Mouse (Mus musculus) neural tube, embryonic 13.5 days (tissue): ENCODE measurements around the gene Nes. TPM values are rescaled to one million over a fixed set of nuclear protein-coding genes. Genes with fewer than 3 reads are reported as not detected.

Source experiments
- ATAC-seq: fragments of 200-750 bp; cut with Nextera tagmentation; 2 replicates; pipeline ENCODE4 v1.8.0; 2017; ENCODE audit warnings: low read depth, mild to moderate bottlenecking, moderate TSS enrichment, moderate library complexity
- H3K27ac ChIP-seq: fragments of 300-500 bp; sonication (generic); replicated peaks from 2 replicates; pipeline ENCODE4 v1.5.1; 2015; ENCODE audit warnings: moderate library complexity, mild to moderate bottlenecking, inconsistent platforms
- H3K27me3 ChIP-seq: fragments of 300-500 bp; sonication (generic); 2 replicates; pipeline ENCODE4 v1.6.1; 2015; ENCODE audit warnings: mild to moderate bottlenecking, inconsistent platforms
- H3K36me3 ChIP-seq: fragments of 300-500 bp; sonication (generic); 2 replicates; pipeline ENCODE4 v1.6.1; 2015; ENCODE audit warnings: mild to moderate bottlenecking, inconsistent platforms
- H3K4me1 ChIP-seq: fragments of 300-500 bp; sonication (generic); replicated peaks from 2 replicates; pipeline ENCODE4 v1.6.1; 2015; ENCODE audit warnings: inconsistent platforms
- H3K4me2 ChIP-seq: fragments of 300-500 bp; sonication (generic); 2 replicates; pipeline ENCODE4 v1.6.1; 2015; ENCODE audit warnings: inconsistent platforms, mild to moderate bottlenecking, moderate library complexity
- H3K4me3 ChIP-seq: fragments of 300-500 bp; sonication (generic); 2 replicates; pipeline ENCODE4 v1.5.1; 2015; ENCODE audit warnings: mild to moderate bottlenecking, inconsistent platforms
- H3K9ac ChIP-seq: fragments of 300-500 bp; sonication (generic); 2 replicates; pipeline ENCODE4 v1.6.1; 2015; ENCODE audit warnings: moderate library complexity, mild to moderate bottlenecking, inconsistent platforms
- H3K9me3 ChIP-seq: fragments of 300-500 bp; sonication (generic); 2 replicates; pipeline ENCODE4 v1.6.1; 2016; ENCODE audit warnings: inconsistent platforms
- WGBS: fragments of 180-500 bp; shearing (Covaris S2); methylation state at CpG from one replicate; pipeline ENCODE4 v1.1.7; 2015; 5-methylcytosine and 5-hydroxymethylcytosine counted together
- polyA plus RNA-seq: library from polyadenylated mRNA; unstranded; fragments of >200 nt; fragmentation: Nextera tagmentation; extraction: Ambion mirVana; gene quantifications from 2 replicates; pipeline ENCODE4 v1.2.1, GENCODE M21; 2015

Nes gene
- polyA plus RNA-seq, 1 experiment from 2014 or later = 44.1 TPM

GRCm38 (mm10) chr3:87987633-87988032, 16.8 kb downstream of the Nes start:
- Histone ChIP-seq H3K27me3 (peaks cover 40% of the 10 kb centered on the region), H3K4me3 (peak overlapping the region; percentile 34), H3K9ac (peak overlapping the region; percentile 66), H3K4me1 (peaks cover 58% of the 10 kb centered on the region), H3K36me3 (no peaks in the 10 kb centered on the region), H3K27ac (peak overlapping the region; percentile 65), H3K9me3 (no peaks in the 10 kb centered on the region), H3K4me2 (peak overlapping the region; percentile 74)
- 1% methylated on average over 15 of the region's 15 CpGs for WGBS
- ATAC-seq = peak; percentile 81

DNA sequence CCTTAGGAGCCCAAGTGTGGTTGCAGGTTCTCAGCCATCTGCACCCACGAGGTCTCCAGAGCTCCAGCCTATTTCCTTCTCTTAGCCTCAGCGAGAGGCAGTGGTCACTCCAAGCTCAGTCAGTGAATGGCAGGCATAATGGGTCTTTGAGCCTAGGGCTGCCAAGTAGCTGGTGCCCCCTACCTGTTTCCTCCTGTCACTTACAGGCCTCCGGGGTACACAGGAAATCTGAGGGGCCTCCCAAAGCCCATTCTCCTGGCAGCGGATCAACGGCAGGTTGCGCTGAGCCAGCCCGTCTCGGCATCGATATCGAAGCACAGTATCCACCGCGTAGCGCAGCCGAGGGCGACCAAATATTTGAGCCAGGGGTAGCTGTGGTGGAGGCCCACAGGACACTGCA, 17.2 kb downstream of the Nes start:
- peak overlapping the region; percentile 74 for H3K4me2 ChIP-seq
- no peaks in the 10 kb centered on the region for H3K36me3 ChIP-seq
- 9% methylated on average over 15 of the region's 15 CpGs for WGBS
- H3K27me3 ChIP-seq = peaks cover 44% of the 10 kb centered on the region
- peak overlapping the region; percentile 66 for H3K9ac ChIP-seq
- ATAC-seq = peak; percentile 7; the same call in 1 of the 2 replicates
- peak overlapping the region; percentile 65 for H3K27ac ChIP-seq
- peaks cover 54% of the 10 kb centered on the region for H3K4me1 ChIP-seq
- H3K4me3 ChIP-seq = peak overlapping the region; percentile 34
- no peaks in the 10 kb centered on the region for H3K9me3 ChIP-seq

GRCm38 (mm10) chr3:87989935-87990334, 19.1 kb downstream of the Nes start:
- no peak overlapping the region for H3K4me2 ChIP-seq
- H3K27me3 ChIP-seq = peaks cover 63% of the 10 kb centered on the region
- ATAC-seq = no peak
- 44% methylated on average over 10 of the region's 10 CpGs for WGBS
- no peak overlapping the region for H3K27ac ChIP-seq
- H3K36me3 ChIP-seq = no peaks in the 10 kb centered on the region
- peaks cover 35% of the 10 kb centered on the region for H3K4me1 ChIP-seq
- H3K9me3 ChIP-seq = no peaks in the 10 kb centered on the region
- H3K9ac ChIP-seq = no peak overlapping the region
- no peak overlapping the region for H3K4me3 ChIP-seq

DNA sequence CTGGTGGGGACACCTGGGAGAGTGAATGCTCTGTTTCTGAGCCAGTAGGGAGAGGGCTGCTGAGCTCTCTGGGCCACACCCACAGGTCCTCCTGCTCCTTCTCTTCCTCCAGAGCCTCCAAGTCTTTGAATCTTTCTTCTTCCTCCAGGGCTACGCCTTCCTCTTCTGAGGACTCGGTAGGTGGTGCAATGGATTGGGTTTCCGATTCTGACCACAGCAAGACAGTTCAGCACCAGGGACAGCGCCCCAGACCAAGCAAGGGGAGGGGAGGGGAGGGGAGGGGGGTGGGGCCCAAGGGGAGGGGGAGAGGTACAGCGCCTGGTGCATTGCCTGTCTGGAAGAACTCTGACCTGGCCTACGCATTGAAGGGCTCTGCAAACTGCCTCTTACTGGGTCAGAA, 22.6 kb downstream of the Nes start:
- ATAC-seq = no peak
- whole genome bisulfite sequencing = 11% methylated on average over 5 of the region's 6 CpGs
- Histone ChIP-seq H3K4me1 (peaks cover 17% of the 10 kb centered on the region), H3K4me2 (no peak overlapping the region), H3K27me3 (peaks cover 95% of the 10 kb centered on the region), H3K4me3 (no peak overlapping the region), H3K9me3 (no peaks in the 10 kb centered on the region), H3K36me3 (no peaks in the 10 kb centered on the region), H3K9ac (no peak overlapping the region), H3K27ac (no peak overlapping the region)

- 33% methylated on average over 11 of the region's 11 CpGs for WGBS
- H3K36me3 ChIP-seq = no peaks in the 10 kb centered on the region
- peaks cover 30% of the 10 kb centered on the region for H3K4me1 ChIP-seq
- peaks cover 95% of the 10 kb centered on the region for H3K27me3 ChIP-seq
- H3K9ac ChIP-seq = no peak overlapping the region
- no peak for ATAC-seq
- no peaks in the 10 kb centered on the region for H3K9me3 ChIP-seq
- H3K4me3 ChIP-seq = no peak overlapping the region
- H3K4me2 ChIP-seq = no peak overlapping the region
- H3K27ac ChIP-seq = no peak overlapping the region
Measured at GRCm38 (mm10) chr3:87995331-87995730, 24.5 kb downstream of the Nes start.

DNA sequence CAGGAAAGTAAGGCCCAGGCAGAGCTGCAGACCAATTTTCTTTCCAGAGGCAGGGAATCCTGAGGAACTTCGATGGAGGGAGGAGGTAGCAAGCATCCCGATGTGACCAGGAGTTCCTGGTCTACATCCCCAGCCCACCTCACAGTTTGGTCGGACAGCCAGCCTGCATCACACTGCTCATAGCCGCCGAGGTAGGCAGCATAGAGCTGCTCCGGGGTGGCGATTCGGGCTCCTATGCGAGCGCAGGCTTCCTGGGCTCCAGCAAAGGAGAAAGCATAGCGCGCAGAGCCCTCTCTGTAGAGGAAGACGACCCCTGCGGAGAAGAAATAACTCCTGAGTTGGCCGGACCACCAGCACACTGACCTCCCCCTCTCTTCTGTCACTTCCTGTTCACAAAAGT, 25.5 kb downstream of the Nes start:
- Histone ChIP-seq H3K9me3 (no peaks in the 10 kb centered on the region), H3K4me3 (peak overlapping the region; percentile 41), H3K9ac (peak overlapping the region; percentile 69), H3K27me3 (peaks cover 99% of the 10 kb centered on the region), H3K27ac (no peak overlapping the region), H3K4me2 (peak overlapping the region; percentile 72), H3K4me1 (peaks cover 36% of the 10 kb centered on the region), H3K36me3 (no peaks in the 10 kb centered on the region)
- ATAC-seq = no peak
- 1% methylated on average over 15 of the region's 15 CpGs for WGBS

- Histone ChIP-seq H3K27me3 (peaks cover 99% of the 10 kb centered on the region), H3K27ac (no peak overlapping the region), H3K9me3 (no peaks in the 10 kb centered on the region), H3K4me1 (peaks cover 41% of the 10 kb centered on the region), H3K4me2 (peak overlapping the region; percentile 72), H3K4me3 (peak overlapping the region; percentile 41), H3K36me3 (no peaks in the 10 kb centered on the region), H3K9ac (peak overlapping the region; percentile 69)
- no peak for ATAC-seq
- WGBS = under 1% methylated on average over 49 of the region's 49 CpGs
Measured at GRCm38 (mm10) chr3:87996971-87997614, 26.2 kb downstream of the Nes start.

GRCm38 (mm10) chr3:87998747-87999146, 27.9 kb downstream of the Nes start:
- Histone ChIP-seq H3K9ac (peak overlapping the region; percentile 64; the same call in 1 of the 2 replicates), H3K4me1 (peaks cover 49% of the 10 kb centered on the region), H3K36me3 (no peaks in the 10 kb centered on the region), H3K27ac (peak overlapping the region; percentile 56; the same call in 1 of the 2 replicates), H3K4me2 (peak overlapping the region; percentile 72), H3K27me3 (peaks cover 100% of the 10 kb centered on the region), H3K4me3 (peak overlapping the region; percentile 43), H3K9me3 (no peaks in the 10 kb centered on the region)
- 2% methylated on average over 7 of the region's 7 CpGs for WGBS
- peak; percentile 48 for ATAC-seq

DNA sequence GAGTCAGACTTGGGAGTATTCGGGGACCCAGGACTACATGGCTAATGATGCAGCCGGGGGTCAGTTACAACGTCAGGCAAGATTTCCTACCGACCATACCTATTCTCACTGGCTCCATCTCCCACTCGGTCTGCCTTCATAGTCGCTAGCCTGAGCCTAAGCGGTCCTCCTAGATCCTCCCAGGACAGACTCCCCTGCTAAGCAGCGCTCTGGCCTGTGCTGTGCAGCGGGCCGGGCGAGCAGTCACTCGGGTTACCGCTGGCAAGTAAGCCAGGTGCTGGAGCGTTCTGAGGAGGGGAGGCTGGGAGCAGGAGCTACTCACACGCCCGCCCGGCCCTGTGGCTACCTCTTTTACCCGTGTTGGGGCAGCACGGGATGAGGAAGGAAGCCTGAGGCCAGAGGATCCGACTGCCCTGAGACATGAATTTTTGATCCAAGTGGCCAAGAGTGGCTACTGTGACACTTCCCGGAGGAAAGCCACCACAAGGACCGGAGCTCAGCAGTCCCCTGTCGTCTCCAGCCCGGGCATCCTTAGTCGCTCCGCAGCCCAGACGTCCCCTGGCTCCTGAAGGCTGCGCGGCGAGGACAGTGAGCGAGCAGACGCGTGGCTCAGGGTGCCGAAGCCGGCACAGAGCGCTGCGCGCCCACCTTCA, 28.5 kb downstream of the Nes start:
- Histone ChIP-seq H3K4me3 (peak overlapping the region; percentile 43), H3K36me3 (no peaks in the 10 kb centered on the region), H3K9ac (peak overlapping the region; percentile 64), H3K27me3 (peaks cover 99% of the 10 kb centered on the region), H3K4me1 (peaks cover 49% of the 10 kb centered on the region), H3K27ac (peak overlapping the region; percentile 56), H3K9me3 (no peaks in the 10 kb centered on the region), H3K4me2 (peak overlapping the region; percentile 72)
- under 1% methylated on average over 38 of the region's 38 CpGs for WGBS
- no peak for ATAC-seq

GRCm38 (mm10) chr3:88000181-88000580, 29.3 kb downstream of the Nes start, which contains the start of gene Bcan:
Gene Bcan (minus strand): TSS chr3:88000230.
- Histone ChIP-seq H3K9me3 (no peaks in the 10 kb centered on the region), H3K4me2 (peak within 1 kb of the TSS; percentile 72), H3K27me3 (peaks cover 95% of the 10 kb centered on the region), H3K36me3 (no peaks in the 10 kb centered on the region), H3K9ac (peak within 1 kb of the TSS; percentile 64), H3K27ac (peak within 1 kb of the TSS; percentile 56), H3K4me3 (peak within 1 kb of the TSS; percentile 43), H3K4me1 (peaks cover 49% of the 10 kb centered on the region)
- peak; percentile 15; the same call in 1 of the 2 replicates for ATAC-seq
- under 1% methylated on average over 39 of the region's 39 CpGs for WGBS

DNA sequence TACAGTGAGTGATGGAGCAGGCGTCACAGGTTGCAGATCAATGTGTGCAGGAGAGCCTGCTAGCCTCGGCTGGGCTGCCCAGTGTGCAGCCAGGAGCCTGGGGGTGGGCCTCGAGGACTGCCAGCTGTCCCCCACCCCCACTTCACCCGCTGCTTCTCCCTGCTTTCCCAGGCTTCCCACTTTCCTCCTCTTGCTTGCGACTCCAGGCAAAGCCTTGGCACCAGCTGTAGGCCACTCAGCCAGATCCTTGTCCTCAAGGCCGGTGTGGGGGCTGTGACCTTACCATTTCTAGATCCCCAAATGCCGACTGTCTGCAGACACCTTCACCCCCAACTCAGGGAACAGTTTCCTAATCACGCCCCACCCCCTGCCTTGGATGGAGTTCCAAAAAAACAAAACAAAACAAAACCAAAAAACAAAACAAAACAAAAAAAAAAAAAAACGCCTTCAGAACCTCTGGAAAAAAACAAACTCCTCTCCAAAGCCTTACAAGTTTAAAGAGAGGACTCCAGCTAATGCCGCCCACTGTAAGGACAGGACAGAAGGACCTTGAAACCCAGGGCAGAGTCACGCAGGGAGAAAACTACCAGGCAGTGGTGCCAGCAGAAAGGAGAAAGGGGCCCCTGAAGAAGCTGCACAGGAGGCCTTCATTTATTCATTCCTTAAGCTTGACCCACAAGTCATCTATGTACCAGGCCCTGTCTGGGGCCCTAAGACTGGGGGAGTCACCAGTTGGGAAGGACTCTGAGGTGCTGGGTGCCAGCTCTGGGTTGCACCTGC, 30.1 kb downstream of the Nes start:
- Histone ChIP-seq H3K36me3 (no peaks in the 10 kb centered on the region), H3K4me2 (peak overlapping the region; percentile 72), H3K4me3 (peak overlapping the region; percentile 43), H3K27ac (no peak overlapping the region), H3K27me3 (peaks cover 87% of the 10 kb centered on the region), H3K4me1 (peaks cover 48% of the 10 kb centered on the region), H3K9me3 (no peaks in the 10 kb centered on the region; the same call in 1 of the 2 replicates), H3K9ac (0 out of 2 replicates have a peak overlapping the region, but pooled peaks have one; percentile 64)
- 16% methylated on average over 11 of the region's 11 CpGs for WGBS
- no peak for ATAC-seq
